1 mouse cellular context compared by ENCODE assay signal in the genomic region with DNA sequence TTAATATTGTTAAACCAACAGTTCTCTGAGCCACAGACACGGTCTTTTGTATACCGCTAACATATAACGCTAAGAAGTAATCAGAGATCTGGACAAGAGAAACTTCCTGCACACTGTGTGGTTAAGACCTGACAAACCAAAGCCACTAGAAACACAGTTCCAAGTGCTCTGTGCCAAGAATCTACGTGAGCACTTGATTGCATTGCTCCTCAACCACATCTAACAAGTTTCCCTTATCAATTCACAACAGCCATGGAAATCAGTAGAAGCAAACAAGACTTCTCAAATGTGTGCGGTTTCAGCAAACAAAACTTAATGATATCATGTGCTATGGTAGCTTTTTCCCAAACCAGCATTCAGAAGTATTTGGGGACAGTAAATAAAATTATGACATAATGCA.
A peak's percentile ranks its signal among the peaks of the same experiment; 100 is the strongest.
TF ChIP-seq lines count a peak whose summit lies in the region.

No protein-coding gene starts in this region.

TF ChIP-seq in MEL, 35 proteins besides CTCF, POLR2A, EP300 and RAD21 (continued from another document):
- 0 out of 2 replicates have a peak, but pooled peaks have one; percentile 47 for TF ChIP-seq MYC (IDR thresholded peaks at IDR 0.05; ENCODE audit: low read depth, low read length)
- TF ChIP-seq ZKSCAN1 (IDR thresholded peaks at IDR 0.05; ENCODE audit: low read depth, low read length), result no peak
- TF ChIP-seq HCFC1 (IDR thresholded peaks at IDR 0.05; ENCODE audit: low read depth, low read length), result 0 out of 2 replicates have a peak, but pooled peaks have one; percentile 35
- peak; percentile 95 for TF ChIP-seq TAL1 (IDR thresholded peaks at IDR 0.05; ENCODE audit: low read length)
